Mouse (Mus musculus): Measurements from ENCODE around the gene St6gal1. TPM values are rescaled to one million over a fixed set of nuclear protein-coding genes. Genes with fewer than 3 reads are reported as not detected.
A peak's percentile ranks its signal among the peaks of the same experiment; 100 is the strongest.
"Not testable (repeated sequence)": the region's sequence is repeated elsewhere in the genome, so short reads cannot be mapped to it uniquely, and the experiment has no call there.

The St6gal1 gene
- polyA plus RNA-seq (2015; fragmentation: Nextera tagmentation; extraction: Ambion mirVana): 14.3 and 15.1 TPM in 2 replicates

DNA sequence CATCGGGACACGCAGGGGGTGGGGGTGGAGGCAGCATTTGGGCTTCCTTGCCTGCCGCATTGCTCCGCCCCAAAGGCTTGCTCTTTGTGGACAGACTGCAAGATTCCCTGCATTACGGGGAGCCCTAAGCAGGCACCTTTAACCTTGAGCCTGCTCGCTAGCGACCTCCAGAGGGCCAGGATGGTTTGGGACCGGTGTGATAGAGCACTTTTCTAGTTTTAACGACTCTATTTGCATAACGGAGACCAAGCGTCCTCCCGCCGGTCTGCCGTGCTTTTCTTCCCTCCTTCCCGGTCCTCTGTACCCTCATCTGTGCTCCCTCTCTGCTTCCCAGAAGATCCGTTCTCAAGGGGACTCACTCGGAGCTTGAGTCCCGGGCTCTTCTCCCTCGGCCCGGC, at the start of gene St6gal1:
TSS of gene St6gal1 (plus strand) at position 70 of the 398 bp plus-strand sequence.
- peak within 1 kb of the TSS; percentile 85 for H3K9ac ChIP-seq (ENCODE audit: low read depth, low read length)
- peak within 1 kb of the TSS; percentile 80 for H3K4me3 ChIP-seq (ENCODE audit: low read length)
- peaks cover 14% of the 10 kb centered on the region; the same call in 1 of the 2 replicates for H3K4me1 ChIP-seq (ENCODE audit: control insufficient read depth, insufficient read depth, low read length)
- no peaks in the 10 kb centered on the region for H3K9me3 ChIP-seq (ENCODE audit: control insufficient read depth, low read length)
- WGBS: under 1% methylated on average over 20 of the region's 20 CpGs
- 0 out of 2 replicates have a peak, but pooled peaks cover 3% of the 10 kb centered on the region for H3K27me3 ChIP-seq (replicated peaks; ENCODE audit: control insufficient read depth, insufficient read depth, low read length)
- no peaks in the 10 kb centered on the region for H3K36me3 ChIP-seq (ENCODE audit: control insufficient read depth, insufficient read depth, low read length)
- H3K27ac ChIP-seq (ENCODE audit: low read length): peak within 1 kb of the TSS; percentile 84
- peak; percentile 70 for ATAC-seq
- peak within 1 kb of the TSS; percentile 97 for H3K4me2 ChIP-seq (ENCODE audit: low read depth, low read length)

DNA sequence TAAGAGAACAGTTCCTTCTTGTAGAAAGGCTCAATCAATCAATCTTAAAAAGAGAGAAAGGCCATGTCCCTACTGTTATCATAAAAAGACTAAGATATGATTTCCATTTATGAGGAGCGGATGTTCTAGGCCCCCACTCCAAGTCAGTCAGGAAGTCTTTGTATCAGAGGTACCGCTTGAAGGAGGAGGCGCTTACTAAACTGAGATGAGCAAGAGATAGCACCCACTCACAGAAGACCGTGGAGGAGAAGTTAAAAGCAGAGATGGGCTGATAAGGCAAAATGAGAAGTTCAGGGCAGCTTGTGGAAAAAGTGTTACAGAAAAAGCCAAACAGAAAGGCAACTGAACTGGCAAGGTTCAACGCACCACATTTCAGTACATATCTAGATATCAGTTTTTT, 49.7 kb upstream of the St6gal1 start:
- Histone ChIP-seq H3K4me2 (ENCODE audit: low read depth, low read length) (no peak overlapping the region), H3K36me3 (ENCODE audit: control insufficient read depth, insufficient read depth, low read length) (no peaks in the 10 kb centered on the region), H3K9ac (ENCODE audit: low read depth, low read length) (no peak overlapping the region), H3K4me3 (ENCODE audit: low read length) (no peak overlapping the region), H3K9me3 (ENCODE audit: control insufficient read depth, low read length) (no peaks in the 10 kb centered on the region), H3K27me3 (replicated peaks; ENCODE audit: control insufficient read depth, insufficient read depth, low read length) (no peaks in the 10 kb centered on the region), H3K27ac (ENCODE audit: low read length) (no peak overlapping the region), H3K4me1 (ENCODE audit: control insufficient read depth, insufficient read depth, low read length) (no peaks in the 10 kb centered on the region)
- no peak for ATAC-seq
- WGBS: 78% methylated on average over 5 of the region's 5 CpGs

DNA sequence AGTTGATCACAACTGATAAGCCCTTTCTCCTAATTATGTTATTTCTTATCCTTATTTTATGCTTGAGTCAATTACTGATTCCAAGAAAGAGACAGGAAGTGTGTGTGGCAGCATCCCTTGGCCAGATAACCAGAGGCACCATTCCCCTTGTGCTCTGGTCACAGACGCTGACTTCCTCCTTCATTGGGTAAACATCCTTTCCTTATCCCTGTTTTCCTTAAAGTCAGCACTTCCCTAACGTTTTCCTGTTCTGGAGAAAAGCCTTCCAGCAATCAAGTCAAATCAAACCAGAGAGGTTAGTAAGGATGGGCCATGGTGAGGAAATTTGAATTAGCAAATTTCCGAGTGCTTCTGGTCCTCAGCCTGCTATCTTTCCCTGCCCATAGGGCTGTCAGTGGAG, 48.6 kb upstream of the St6gal1 start:
- Histone ChIP-seq H3K4me1 (ENCODE audit: control insufficient read depth, insufficient read depth, low read length) (no peaks in the 10 kb centered on the region), H3K36me3 (ENCODE audit: control insufficient read depth, insufficient read depth, low read length) (no peaks in the 10 kb centered on the region), H3K4me2 (ENCODE audit: low read depth, low read length) (no peak overlapping the region), H3K27me3 (replicated peaks; ENCODE audit: control insufficient read depth, insufficient read depth, low read length) (no peaks in the 10 kb centered on the region), H3K9ac (ENCODE audit: low read depth, low read length) (no peak overlapping the region), H3K9me3 (ENCODE audit: control insufficient read depth, low read length) (no peaks in the 10 kb centered on the region), H3K27ac (ENCODE audit: low read length) (no peak overlapping the region), H3K4me3 (ENCODE audit: low read length) (no peak overlapping the region)
- no peak for ATAC-seq
- 42% methylated on average over 3 of the region's 3 CpGs for WGBS

DNA sequence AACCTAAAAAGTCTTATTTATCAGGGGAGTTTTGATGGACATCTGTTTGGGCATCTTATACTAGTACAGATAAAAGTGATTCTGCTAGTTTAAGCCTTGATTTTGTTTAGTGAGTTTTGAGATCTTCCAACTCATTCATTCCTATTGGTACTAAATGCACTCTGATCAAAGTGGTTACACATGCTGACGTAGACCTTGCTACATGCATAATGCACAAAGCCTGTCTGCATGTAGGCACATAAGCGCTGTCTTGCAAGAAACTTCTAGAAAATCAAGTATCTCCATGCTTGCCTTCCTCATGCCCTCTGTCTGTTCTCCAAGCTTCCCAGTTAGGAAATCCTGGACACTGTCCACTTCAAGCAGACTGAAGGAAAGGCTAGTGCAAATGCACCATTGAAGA, 46.7 kb upstream of the St6gal1 start:
- no peak overlapping the region for H3K27ac ChIP-seq (ENCODE audit: low read length)
- 92% methylated on average over 2 of the region's 2 CpGs for WGBS
- H3K4me1 ChIP-seq (ENCODE audit: control insufficient read depth, insufficient read depth, low read length): no peaks in the 10 kb centered on the region
- H3K27me3 ChIP-seq (replicated peaks; ENCODE audit: control insufficient read depth, insufficient read depth, low read length): no peaks in the 10 kb centered on the region
- H3K9ac ChIP-seq (ENCODE audit: low read depth, low read length): no peak overlapping the region
- H3K36me3 ChIP-seq (ENCODE audit: control insufficient read depth, insufficient read depth, low read length): no peaks in the 10 kb centered on the region
- no peak overlapping the region for H3K4me2 ChIP-seq (ENCODE audit: low read depth, low read length)
- H3K4me3 ChIP-seq (ENCODE audit: low read length): no peak overlapping the region
- no peaks in the 10 kb centered on the region for H3K9me3 ChIP-seq (ENCODE audit: control insufficient read depth, low read length)
- no peak for ATAC-seq

DNA sequence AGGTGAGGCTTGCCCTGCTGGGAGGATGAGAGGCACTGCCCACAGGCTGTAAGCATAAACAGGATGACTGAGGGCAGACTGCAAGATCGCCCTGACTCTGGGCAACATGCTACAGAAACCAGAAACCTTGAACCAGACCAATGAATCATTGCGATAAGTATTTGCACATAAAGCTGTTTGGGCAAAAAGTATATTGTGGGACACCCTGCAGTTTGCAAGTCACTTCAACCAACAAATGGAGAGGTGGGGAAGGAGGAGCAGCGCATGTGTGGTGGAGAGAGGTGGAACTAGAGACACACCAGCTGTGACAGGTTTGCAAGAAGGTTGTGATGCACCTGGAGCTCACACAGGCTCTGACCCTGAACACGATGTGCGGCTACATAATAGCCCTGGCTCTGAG, 45.7 kb upstream of the St6gal1 start:
- no peak overlapping the region for H3K27ac ChIP-seq (ENCODE audit: low read length)
- no peaks in the 10 kb centered on the region for H3K9me3 ChIP-seq (ENCODE audit: control insufficient read depth, low read length)
- H3K27me3 ChIP-seq (replicated peaks; ENCODE audit: control insufficient read depth, insufficient read depth, low read length): no peaks in the 10 kb centered on the region
- no peaks in the 10 kb centered on the region for H3K36me3 ChIP-seq (ENCODE audit: control insufficient read depth, insufficient read depth, low read length)
- no peak overlapping the region for H3K4me2 ChIP-seq (ENCODE audit: low read depth, low read length)
- no peak overlapping the region for H3K4me3 ChIP-seq (ENCODE audit: low read length)
- 86% methylated on average over 5 of the region's 5 CpGs for WGBS
- H3K9ac ChIP-seq (ENCODE audit: low read depth, low read length): no peak overlapping the region
- no peaks in the 10 kb centered on the region for H3K4me1 ChIP-seq (ENCODE audit: control insufficient read depth, insufficient read depth, low read length)
- ATAC-seq: no peak

DNA sequence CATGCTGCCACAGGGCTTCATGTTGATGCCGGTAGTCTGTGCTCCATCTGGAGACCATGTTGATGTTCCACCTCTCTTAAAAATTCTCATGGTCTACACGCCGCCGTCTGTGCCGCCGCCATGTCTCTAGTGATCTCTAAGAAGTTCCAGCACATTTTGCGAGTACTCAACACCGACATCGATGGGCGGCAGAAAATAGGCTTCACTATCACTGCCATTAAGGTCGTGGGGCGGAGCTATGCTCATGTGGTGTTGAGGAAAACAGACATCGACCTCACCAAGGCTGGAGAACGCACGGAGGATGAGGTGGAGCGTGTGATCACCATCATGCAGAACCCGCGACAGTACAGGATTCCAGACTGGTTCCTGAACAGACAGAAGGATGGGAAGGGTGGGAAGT, 45.1 kb upstream of the St6gal1 start:
- not testable (repeated sequence) for H3K27ac ChIP-seq (ENCODE audit: low read length); H3K27me3 ChIP-seq (replicated peaks; ENCODE audit: control insufficient read depth, insufficient read depth, low read length); H3K36me3 ChIP-seq (ENCODE audit: control insufficient read depth, insufficient read depth, low read length); H3K4me3 ChIP-seq (ENCODE audit: low read length); H3K9me3 ChIP-seq (ENCODE audit: control insufficient read depth, low read length); H3K9ac ChIP-seq (ENCODE audit: low read depth, low read length); H3K4me2 ChIP-seq (ENCODE audit: low read depth, low read length); ATAC-seq; H3K4me1 ChIP-seq (ENCODE audit: control insufficient read depth, insufficient read depth, low read length)
- 87% methylated on average over 18 of the region's 18 CpGs for WGBS

DNA sequence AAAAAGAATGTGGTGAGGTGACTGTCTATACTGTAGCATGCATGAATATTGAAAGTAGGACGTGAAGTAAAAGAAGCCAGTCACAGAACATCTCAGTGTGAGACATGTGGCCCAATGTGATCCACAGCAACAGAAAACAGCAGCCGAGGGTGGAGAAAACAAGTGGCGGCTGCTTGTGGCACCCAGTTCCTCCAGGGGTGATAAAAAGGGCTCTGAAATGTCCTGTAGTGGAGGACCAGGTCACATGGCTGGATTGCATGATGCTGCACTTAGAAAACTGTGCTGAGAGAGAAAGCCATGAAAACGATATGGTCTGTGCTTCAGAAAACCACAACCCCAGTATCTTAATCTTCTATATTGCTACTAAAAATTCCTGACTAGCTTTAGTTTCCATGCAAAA, 43.5 kb upstream of the St6gal1 start:
- Histone ChIP-seq H3K4me1 (ENCODE audit: control insufficient read depth, insufficient read depth, low read length) (no peaks in the 10 kb centered on the region), H3K9me3 (ENCODE audit: control insufficient read depth, low read length) (no peaks in the 10 kb centered on the region), H3K9ac (ENCODE audit: low read depth, low read length) (no peak overlapping the region), H3K27me3 (replicated peaks; ENCODE audit: control insufficient read depth, insufficient read depth, low read length) (no peaks in the 10 kb centered on the region), H3K27ac (ENCODE audit: low read length) (no peak overlapping the region), H3K4me3 (ENCODE audit: low read length) (no peak overlapping the region), H3K36me3 (ENCODE audit: control insufficient read depth, insufficient read depth, low read length) (no peaks in the 10 kb centered on the region), H3K4me2 (ENCODE audit: low read depth, low read length) (no peak overlapping the region)
- no peak for ATAC-seq
- WGBS: 68% methylated on average over 4 of the region's 4 CpGs

DNA sequence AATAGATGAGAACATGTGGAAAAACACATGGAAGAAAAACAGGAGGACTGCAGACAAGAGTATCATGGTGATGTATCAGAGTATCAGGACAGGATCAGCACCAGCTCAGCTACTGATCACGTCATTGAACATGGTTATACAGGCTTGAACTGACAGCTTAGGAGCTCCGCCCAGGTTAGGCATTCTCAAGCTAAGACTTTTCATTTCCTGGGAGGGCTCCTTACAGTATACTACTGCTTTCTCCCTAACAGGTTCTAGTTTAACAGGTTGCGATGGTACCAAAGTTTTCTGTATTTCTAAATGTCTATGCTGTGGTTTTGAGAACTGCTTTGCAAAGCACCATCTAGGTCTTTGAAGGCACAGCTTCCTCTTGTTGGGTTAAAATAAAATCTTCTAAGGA, 43.1 kb upstream of the St6gal1 start:
- Histone ChIP-seq H3K27me3 (replicated peaks; ENCODE audit: control insufficient read depth, insufficient read depth, low read length) (no peaks in the 10 kb centered on the region), H3K4me2 (ENCODE audit: low read depth, low read length) (no peak overlapping the region), H3K4me1 (ENCODE audit: control insufficient read depth, insufficient read depth, low read length) (no peaks in the 10 kb centered on the region), H3K36me3 (ENCODE audit: control insufficient read depth, insufficient read depth, low read length) (no peaks in the 10 kb centered on the region), H3K9me3 (ENCODE audit: control insufficient read depth, low read length) (no peaks in the 10 kb centered on the region), H3K27ac (ENCODE audit: low read length) (no peak overlapping the region), H3K9ac (ENCODE audit: low read depth, low read length) (no peak overlapping the region), H3K4me3 (ENCODE audit: low read length) (no peak overlapping the region)
- WGBS: 75% methylated on average over 3 of the region's 3 CpGs
- ATAC-seq: no peak

DNA sequence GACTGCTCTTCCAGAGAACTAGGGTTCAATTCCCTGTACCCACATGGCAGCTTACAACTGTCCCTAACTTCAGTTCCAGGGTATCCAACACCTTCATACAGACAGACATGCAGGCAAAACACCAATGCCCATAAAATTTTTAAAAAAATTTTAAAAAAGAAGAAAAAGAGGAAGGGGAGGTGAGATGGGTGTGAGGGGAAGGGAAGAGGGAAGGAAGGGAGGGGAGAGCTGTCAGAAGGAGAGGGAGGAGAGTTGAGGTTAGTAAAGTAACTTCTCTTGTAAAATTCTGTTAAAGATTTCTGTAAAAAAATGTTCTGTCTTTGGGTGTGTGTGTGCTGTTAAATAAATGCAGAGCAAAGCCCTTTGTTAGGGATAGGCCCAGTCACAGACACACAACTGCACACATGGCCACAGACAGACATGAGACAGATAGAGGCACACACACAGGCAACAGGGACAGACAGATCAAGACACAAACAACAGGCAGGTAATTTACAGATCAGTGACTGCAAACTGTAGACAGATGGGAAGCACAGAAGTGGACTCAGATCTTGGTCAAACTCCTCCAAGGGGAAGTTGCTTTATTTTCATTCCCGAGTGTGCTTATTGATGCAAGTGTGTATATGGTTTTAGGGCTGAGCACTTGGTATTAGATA, 42.5 kb upstream of the St6gal1 start:
- no peak overlapping the region for H3K4me3 ChIP-seq (ENCODE audit: low read length)
- H3K4me1 ChIP-seq (ENCODE audit: control insufficient read depth, insufficient read depth, low read length): no peaks in the 10 kb centered on the region
- WGBS: 79% methylated on average over 1 of the region's 1 CpGs
- H3K4me2 ChIP-seq (ENCODE audit: low read depth, low read length): no peak overlapping the region
- no peak overlapping the region for H3K9ac ChIP-seq (ENCODE audit: low read depth, low read length)
- no peaks in the 10 kb centered on the region for H3K9me3 ChIP-seq (ENCODE audit: control insufficient read depth, low read length)
- H3K27me3 ChIP-seq (replicated peaks; ENCODE audit: control insufficient read depth, insufficient read depth, low read length): no peaks in the 10 kb centered on the region
- H3K27ac ChIP-seq (ENCODE audit: low read length): no peak overlapping the region
- no peaks in the 10 kb centered on the region for H3K36me3 ChIP-seq (ENCODE audit: control insufficient read depth, insufficient read depth, low read length)
- no peak for ATAC-seq

DNA sequence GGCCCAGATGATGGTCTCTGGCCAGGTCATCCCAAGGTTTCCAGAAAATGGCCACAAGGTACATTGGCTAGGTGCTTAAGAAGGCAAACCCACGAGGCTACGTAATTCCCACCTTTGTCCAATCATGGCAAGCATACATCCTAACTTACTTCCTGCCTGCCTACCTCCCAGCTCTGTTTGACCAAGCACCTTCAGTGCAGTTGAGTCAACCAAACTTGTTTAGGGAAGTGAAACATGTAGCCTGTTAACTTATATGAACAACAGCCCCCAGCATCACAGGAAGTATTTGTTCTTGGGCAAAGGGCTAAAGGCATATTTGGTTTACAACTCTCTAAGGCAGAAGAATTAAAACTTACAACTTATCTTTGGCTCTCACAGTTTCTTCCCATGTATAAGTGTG, 38.7 kb upstream of the St6gal1 start:
- no peak overlapping the region for H3K27ac ChIP-seq (ENCODE audit: low read length)
- H3K4me3 ChIP-seq (ENCODE audit: low read length): no peak overlapping the region
- no peaks in the 10 kb centered on the region for H3K36me3 ChIP-seq (ENCODE audit: control insufficient read depth, insufficient read depth, low read length)
- WGBS: 84% methylated on average over 2 of the region's 2 CpGs
- ATAC-seq: no peak
- no peak overlapping the region for H3K9ac ChIP-seq (ENCODE audit: low read depth, low read length)
- no peak overlapping the region for H3K4me2 ChIP-seq (ENCODE audit: low read depth, low read length)
- no peaks in the 10 kb centered on the region for H3K4me1 ChIP-seq (ENCODE audit: control insufficient read depth, insufficient read depth, low read length)
- H3K27me3 ChIP-seq (replicated peaks; ENCODE audit: control insufficient read depth, insufficient read depth, low read length): no peaks in the 10 kb centered on the region
- H3K9me3 ChIP-seq (ENCODE audit: control insufficient read depth, low read length): no peaks in the 10 kb centered on the region

Data from intestine, embryonic 16.5 days (tissue).